Mouse (Mus musculus) yolk sac, embryonic 10.5 days (tissue): Measurements from ENCODE around the gene Itga11.
A peak's percentile ranks its signal among the peaks of the same experiment; 100 is the strongest.
"Not testable (repeated sequence)": the region's sequence is repeated elsewhere in the genome, so short reads cannot be mapped to it uniquely, and the experiment has no call there.

ENCODE experiments used
- DNase-seq: peaks from one replicate; pipeline ENCODE4 v3.0.0-alpha.2; 2017; ENCODE audit warnings: low spot score

The Itga11 gene

DNA sequence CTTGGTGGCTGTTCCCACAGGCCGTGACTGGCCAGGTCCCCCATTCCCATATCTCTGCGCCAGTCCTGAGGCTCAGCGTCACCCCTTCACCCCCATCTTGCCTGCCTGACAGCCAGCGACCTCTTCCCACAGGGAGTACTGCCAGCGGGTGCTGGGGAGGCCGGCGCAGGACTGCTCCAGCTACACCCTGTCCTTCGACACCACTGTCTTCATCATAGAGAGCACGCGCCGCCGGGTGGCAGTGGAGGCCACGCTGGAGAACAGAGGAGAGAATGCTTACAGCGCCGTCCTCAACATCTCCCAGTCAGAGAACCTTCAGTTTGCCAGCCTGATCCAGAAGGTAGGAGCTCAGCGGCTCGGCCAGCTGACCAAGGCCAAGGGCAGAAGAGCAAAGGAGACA lies 89.8 kb downstream of the Itga11 start:
- no peak for DNase-seq

DNA sequence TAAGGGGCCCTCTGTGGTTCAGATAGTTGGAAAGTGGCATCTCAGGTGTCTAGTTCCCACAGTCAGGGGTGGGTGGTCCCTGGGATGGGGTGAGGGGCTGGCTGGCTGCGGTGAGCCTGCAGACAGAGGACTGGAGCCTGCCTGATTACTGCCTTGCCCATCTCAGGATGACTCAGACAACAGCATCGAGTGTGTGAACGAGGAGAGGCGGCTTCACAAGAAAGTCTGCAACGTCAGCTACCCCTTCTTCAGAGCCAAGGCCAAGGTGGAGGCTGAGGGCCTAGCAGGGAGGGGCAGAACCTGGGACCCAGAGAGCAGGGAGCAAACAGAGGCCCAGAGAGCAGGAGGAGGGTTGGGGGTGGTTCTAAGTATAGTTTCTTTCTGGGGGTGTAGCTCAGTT lies 90.7 kb downstream of the Itga11 start:
- DNase-seq: no peak

DNA sequence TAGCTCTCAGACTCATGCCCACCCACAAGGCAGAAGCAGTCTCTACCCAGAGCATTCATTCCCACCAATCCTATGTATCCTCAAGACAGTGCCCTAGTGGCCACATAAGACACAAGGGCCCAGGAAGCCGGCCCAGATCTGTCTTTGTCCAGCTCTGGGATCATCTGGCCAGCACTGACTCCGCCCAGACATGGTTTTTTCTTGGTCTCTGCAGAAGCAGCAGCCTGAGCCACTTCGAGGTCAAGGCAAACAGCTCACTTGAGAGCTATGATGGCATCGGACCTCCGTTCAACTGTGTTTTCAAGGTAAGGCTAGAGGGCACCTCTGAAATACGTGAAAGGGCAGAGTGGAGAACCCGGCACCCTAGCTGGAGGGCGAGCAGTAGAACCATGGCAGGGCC lies 95.1 kb downstream of the Itga11 start:
- no peak for DNase-seq

DNA sequence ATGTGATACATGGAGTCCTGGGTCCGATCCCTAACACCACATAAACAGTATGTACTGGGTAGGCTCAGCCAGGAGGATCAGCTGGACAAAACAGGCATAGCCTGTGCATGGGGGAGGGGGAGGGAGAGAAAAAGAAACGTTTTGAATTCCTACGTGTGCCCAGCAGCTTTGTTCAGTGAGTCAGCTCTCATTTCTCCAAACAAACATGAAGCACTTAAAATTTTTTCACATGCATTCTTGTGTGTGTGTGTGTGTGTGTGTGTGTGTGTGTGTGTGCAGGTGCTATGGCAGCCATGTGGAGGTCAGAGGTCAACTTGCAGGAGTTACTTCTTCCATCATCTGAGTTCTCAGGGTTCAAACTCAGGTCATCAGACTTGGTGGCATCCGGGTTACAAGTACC lies 97.8 kb downstream of the Itga11 start:
- peak; percentile 29 for DNase-seq

DNA sequence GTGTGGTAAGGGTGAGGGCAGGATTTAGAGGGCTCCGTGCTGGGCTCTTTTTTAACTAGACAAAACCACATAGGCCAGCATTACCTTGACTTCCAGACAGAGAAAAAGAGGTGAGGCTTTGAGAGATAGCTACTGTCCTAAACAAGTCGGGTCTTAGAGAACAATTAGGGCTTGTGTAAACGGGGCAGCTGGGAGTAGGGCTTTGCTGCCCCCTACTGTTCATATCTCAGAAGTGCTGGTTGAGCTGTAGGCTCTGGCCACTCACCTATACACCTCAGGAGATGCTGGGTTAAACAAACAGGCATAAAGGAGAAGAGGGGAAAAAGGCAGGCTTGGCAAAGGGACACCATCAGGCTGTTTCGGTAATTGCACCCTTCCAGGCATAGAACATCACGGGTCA lies 99.8 kb downstream of the Itga11 start:
- peak; percentile 68 for DNase-seq

DNA sequence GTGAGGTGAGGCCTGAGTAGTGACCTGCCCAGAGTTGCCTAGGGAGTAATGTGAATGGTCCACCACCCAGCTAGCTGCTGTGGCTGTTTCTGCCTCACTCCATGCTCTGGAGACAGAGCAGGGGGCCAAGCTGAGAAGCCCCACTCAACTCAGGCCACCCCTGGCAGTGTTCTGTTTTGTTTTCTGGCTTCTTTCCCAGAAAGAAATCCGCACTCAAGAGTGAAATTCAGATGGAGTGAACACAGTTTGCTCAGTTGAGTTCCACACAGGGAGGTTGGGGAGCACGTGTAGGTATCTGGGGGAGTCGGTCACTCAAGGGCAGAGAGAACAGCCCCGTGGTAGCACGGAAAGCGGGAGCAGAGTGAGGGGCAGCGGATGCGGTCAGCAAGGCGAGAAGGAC lies 101.1 kb downstream of the Itga11 start:
- no peak for DNase-seq

DNA sequence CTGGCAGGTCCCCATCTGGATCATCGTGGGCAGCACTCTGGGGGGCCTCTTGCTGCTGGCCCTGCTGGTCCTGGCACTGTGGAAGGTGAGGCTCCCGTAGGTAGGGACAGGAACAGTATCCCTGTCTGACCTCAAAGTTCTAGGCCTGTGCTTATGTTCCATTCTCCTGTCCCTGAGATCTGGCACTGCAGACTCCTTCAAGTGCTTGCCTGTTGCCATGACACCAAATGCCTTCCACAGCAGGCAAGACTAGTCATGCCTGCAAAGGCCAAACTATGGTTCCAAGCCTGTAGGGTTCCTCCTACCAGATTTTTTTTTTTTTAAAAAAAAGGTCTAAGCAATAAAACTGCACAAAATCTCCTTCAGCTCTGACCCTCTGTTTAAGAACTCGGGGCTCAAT lies 104.3 kb downstream of the Itga11 start:
- DNase-seq: no peak

DNA sequence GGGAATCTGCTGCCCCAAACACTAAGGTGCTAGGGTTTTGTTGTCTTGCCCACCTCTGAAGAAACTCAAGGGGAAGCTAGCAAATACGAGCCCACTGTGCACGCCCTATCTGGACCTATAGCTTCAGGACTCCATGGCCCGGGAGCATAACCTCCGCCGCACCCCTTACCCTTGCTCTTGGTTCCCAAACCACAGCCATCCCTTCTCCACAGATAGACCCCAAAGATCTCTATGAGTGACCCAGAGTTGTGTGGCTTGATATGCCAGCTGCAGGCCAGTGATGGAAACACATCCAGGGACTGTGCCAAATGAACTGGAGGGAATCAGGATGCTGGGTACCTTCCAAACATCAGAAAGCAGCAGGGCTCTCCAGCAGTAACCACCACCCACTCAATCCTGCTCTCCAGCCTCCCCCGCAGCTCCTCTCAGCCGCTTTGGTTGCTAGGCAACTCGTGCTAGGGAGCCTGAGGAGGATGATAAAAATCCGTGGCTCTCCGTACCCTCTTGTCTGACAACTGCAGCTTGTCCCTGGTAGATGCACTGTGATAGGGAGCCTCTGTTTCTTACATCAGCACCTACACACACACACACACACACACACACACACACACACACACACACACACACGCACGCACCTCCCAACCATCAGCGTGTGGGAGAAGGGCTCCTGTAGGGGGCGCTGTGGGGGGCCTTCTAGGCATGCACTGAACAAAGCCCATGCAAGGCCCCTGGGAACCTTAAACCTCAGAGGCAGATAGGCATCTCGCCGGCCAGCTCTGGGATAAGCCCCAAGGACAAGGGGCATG lies 105.6 kb downstream of the Itga11 start:
- no peak for DNase-seq

DNA sequence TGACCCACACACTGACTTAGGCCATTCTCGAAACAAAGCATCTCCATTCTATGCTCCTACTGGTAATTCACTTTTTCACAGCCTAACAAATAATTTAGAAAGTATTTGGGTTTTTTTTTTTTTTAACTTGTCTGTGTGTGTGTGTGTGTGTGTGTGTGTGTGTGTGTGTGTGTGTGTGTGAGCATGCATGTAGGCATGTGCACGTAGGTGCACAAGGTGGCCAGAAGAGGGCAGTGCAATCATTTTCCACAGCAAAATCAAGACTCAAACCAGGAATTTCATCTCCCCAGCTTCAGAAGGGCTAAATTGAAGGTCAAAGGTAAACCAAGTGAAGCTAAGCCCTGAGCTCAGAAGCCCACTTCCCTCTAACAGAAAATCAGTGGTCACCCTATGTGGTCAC lies 106.6 kb downstream of the Itga11 start:
- no peak for DNase-seq

DNA sequence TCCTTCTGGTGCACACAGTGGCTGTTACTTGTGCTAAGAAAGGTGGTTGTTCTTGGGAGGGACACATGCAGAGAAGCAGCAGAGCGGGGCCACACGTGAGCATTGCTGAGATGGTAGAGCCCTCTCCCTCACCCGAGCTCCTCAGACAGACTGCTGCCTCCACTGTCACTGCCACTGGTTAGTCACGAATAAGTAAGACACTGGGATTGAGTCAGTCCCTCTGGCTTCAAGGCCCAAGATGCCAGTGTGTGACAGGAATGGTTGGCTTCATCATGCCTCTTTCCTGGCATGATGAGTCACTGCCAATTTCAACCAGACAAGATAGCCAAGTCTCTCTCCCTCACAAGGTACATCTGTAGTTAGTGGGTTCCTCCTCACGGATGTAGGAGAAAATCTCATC lies 109.1 kb downstream of the Itga11 start:
- no peak for DNase-seq

DNA sequence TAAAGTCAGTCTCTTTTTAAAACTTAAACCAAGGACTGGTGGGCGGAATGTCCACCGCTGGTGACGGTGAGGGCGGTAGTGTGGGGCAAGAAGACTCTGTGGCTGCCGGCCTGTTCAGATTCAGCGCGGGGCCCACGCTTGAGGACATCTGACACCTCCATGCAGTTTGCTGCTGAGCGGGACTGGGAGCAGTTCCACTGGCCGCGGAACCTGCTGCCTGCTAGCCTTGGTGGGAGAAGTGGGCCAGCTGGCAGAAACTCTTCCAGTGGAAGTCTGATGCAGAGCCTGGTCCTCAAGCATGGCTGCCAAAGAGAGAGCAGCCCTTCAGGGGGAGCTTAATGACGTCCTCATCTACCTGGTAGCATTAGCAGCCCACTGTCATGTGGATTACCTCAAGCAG lies 112.2 kb downstream of the Itga11 start:
- DNase-seq: no peak

DNA sequence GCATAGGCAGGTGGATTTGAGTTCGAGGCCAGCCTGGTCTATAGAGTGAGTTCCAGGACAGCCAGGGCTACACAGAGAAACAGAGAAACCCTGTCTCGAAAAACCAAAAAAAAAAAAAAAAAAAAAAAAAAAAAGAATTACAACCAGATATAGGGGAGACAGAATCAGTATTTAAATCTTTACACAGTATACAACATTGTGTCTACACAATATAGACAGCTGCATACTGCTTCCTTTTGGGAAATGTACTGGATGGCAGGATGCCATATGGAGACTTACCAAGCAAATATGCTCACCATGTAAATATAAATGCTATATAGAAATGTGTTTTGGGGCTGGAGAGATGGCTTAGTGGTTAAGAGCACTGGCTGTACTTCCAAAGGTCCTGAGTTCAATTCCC lies 121.6 kb downstream of the Itga11 start:
- not testable (repeated sequence) for DNase-seq

DNA sequence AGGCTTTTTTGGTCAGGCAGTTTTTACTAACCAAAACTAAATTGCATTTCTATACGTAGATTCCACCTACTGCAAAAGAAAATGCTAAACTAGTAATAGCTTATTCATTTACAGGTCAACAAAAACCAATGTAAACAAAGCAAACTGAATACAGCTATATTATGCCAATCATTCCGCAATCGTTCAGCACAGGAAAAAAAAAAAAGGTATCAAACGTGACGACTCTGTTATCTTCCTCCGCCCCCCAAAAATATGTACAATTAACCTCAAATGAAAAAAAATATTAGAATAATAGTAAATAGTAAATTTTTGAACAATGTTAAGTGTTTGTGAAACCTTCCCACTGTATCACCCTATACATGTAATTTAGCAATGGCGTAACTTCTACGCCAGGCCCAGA lies 132.5 kb downstream of the Itga11 start:
- DNase-seq: no peak

DNA sequence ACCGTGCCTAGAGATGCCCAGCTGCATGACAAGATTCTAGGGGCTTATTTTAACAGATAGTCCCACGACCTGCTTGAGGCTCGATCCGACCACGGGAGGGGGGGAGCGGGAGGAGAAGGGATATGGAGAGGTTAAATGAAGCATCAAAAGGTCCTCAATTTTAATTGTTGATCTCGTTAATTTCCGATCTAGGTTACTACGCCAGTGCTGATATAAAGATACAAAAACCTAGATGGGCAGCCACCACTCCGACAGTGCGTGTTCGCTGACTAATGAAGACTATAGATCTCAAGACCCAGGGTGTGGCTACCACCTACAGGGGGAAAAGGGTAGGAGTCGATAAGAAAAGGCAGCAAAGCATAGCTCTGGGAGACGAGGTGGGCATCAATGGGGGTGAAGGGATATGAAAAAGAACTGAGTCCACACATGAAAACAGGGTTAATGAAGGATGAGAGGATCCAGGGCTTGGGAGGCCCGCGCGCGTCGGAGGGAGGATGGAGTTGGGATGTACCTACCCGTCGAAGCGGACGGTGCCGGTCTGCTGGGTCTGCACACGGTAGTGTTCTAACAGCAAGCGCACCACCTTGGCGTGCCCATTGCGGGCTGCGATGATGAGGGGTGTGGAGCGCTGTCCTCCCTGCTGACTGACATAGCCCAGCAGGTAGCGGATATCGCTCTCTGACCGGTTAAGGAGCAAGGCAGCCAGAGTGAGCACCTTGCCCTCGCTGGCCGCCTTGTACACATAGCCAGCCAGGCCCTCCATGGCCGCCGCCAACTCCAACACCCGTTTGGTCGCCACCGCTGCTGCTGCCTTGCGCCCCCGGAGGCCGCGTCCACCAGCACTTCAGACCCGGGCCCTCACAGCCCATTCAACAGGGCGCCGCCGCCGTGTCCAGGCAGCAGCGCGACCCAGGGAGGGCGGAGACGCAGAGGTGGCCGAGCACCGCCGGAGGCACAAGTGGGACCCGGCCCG lies 133.2 kb downstream of the Itga11 start:
- DNase-seq: peak; percentile 46

DNA sequence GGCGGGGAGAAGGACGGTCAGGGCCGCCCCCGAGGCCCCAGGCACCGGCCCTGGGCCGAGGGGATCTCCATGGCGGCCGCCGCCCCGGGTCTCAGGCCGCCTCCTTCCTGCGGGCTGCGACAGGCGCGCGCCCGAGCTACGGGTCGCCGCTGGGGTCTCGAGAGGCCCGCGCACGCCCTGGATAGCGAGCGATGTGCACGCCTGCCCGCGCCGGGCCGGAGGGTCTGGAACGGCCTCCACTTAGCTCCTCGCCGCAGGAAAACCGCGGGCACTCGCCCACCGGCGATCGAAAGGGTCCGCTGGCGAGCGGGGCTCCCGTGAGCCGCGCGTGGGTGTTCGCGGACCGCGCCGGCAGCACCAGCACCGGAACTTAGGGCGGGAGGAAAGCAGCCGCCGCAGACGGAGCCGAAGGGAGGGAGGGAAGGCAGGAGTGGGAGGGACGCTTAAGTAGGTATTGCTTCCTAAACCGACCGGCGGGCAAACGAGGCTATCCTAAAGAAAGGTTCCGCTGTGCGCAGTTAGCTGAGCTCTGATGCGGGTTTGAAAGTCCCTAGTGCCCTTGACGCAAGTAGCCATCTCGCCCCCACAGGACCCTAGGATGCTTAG lies 134.0 kb downstream of the Itga11 start, which contains the start of gene Fem1b:
Gene Fem1b (minus strand): TSS at position 419 of the 606 bp plus-strand sequence.
- DNase-seq: peak; percentile 92

DNA sequence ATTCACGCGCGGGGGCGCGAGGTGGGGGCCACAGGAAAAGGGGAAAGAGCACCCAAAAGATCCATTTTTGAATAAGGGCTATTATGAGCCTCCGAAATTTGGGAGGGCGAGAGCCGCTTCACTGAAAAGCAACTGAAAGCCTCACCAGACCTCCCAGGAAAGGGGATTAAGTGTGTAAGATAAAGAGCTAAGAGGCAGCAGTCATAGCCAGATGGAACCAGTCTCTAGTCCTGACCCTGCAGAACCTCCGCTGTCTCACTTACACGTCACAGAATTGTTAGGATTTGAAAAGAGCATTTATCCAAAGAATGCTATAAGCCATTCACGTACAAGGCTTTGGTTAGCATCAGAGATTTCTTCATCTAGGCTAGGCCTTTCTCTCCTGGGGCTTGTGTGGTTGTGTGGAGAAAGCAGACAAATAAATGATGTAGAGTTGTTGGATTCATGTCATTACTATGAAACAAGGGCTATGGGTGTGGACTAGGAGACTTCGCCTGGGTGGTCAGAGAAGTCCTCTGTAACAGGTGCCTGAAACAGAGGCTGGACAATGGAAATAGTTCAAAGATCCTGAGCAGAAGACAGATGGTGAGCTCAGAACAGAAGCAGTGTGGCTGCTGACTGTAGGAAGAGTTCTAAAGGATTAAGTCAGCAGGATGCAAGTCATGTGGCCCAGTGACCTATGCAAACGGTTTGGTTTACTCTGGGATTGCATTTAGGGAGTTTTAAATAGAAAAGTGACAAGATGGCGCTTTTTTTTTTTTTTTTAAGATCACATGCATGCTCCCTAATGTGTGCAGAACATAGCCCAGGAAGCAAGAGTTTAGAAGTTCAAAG lies 134.8 kb downstream of the Itga11 start:
- peak; percentile 76 for DNase-seq

DNA sequence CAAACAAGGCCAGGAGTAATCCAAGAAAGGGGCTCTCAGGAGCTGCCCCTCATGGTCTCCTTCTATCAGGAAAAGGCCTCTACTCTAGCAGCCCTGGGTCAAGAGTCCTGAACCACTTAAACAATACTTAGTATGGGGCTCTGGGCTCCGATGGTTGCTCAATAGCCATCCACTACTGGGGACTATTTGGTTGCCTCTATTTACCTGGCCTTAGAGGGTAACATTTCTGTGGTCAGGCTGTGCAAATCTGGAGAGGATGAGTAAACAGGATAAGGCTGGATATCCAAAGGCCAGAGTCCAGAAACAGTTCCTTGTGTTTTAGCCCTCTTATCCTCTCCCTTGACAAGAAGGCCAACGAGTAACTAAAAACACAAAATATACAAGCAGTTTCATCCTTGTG lies 137.1 kb downstream of the Itga11 start:
- peak; percentile 87 for DNase-seq

DNA sequence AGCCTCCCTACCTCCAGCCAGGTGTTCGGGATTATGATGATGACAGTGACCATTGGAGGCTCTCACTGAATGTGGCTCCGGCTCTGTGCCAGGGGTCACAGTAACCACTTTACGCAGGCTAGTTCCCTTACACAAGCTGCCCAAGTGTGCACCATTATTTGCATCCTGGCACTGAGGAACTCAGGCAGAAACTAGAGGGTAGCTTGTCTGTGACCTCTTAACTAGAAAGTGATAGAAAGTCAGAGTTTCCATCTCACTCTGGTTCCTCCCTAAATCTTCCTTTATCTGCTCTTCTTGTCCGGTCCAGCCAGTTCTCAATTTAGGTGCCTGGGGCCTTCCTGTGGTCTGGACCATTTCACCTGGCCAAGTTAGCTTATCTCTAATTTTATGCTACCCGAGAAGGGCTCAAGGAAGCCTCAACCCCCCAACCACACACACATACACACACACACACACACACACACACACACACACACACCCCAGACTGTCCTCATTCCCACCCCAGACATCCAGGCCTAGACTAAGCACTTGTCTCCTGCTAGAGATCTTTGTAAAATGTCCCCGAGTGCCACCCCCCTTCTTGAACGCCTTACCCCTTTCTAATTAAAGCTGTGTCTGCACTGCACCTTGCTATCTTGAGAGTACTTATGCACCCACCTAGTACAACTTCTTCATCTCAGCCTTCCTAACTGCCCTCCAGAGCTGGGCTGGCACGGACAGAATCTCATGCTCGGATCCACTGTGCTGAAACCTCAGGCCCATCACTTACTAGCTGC lies 138.9 kb downstream of the Itga11 start:
- no peak for DNase-seq

DNA sequence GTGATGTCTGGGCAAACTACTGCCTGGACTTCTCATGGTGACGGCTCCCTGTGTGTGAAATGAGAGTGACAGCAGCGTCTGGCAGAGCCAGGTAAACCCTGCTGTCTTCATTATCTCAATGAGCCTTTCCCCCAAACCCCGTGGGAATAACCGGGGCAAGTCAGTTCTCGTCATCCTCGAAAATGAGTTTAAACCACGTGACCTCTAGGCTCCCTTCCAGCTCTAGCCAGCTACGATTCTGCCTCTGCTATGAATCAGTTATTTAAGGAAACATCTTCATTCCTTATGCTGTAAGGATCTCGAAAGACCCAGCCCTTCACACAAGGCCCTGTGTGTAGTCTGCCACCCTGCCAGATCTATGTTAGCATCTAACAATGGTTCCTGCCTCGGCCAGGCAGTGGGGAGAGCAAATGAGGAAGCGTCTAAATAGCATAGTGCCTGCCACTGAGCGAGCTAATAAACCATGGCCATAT lies 139.5 kb downstream of the Itga11 start:
- no peak for DNase-seq

DNA sequence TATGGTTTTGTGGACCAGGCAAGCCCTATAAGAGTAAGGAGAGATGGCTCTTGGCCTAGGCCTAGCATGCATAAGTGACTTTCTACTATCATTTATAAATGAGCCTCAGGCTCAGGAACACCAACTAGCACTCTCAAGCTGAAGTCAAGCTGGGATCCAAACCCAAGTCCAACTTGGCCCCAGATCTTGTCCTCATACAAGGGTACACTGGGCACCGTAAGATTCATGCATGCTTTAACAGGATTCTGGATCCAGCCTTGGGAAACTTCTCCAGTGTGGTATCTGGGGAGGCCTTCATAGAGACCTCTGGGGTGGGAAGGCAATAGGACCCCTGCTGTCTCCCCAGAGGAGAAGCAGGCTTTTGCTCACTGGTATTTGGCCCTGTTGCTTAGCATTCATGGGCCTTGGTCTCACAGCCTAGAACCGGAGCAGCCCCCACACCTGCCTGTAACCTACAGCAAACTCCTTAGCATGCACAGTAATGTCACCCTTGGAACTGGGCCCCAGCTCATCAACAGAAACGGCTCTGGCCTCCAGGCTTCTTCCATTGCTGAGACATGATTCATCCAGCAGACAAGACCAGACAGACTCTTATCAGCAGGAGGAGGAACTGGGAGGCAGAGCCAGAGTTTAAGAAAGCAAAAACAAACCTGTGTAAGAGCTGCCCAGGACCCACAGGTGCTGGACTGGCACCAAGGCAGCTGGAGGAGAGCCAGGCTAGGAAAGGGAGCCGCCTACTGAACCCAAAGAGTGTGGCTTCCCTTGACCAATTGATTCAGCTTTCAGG lies 140.4 kb downstream of the Itga11 start:
- no peak for DNase-seq
